Mouse (Mus musculus) macrophage (primary cell): ENCODE measurements at regions not wholly inside any gene's neighbourhood (a gene's known extent, or its start where the extent isn't known, plus 50 kb on each side); places are given as distances from the start of the nearest gene placed in this dataset.

Source experiments
- H3K27ac ChIP-seq: fragments of 350-480 bp; formaldehyde crosslinking; 2 replicates; pipeline ENCODE4 v1.9.0; 2021
- H3K36me3 ChIP-seq: fragments of 350-480 bp; formaldehyde crosslinking; 2 replicates; pipeline ENCODE4 v1.9.0; 2021; ENCODE audit errors: inconsistent target
- H3K4me3 ChIP-seq: fragments of 350-480 bp; formaldehyde crosslinking; 2 replicates; pipeline ENCODE4 v1.9.0; 2021; ENCODE audit errors: inconsistent target
- H3K79me2 ChIP-seq: fragments of 350-480 bp; formaldehyde crosslinking; 2 replicates; pipeline ENCODE4 v1.9.0; 2021; ENCODE audit errors: inconsistent target
- WGBS: methylation state at CpG from one replicate; pipeline ENCODE4 v1.1.7; 2026; ENCODE audit warnings: inconsistent platforms; ENCODE audit not compliant: missing documents; 5-methylcytosine and 5-hydroxymethylcytosine counted together

GRCm38 (mm10) chr10:44821666-44822065 is 245.3 kb upstream of the Prep start:
- no peak overlapping the region for H3K27ac ChIP-seq

DNA sequence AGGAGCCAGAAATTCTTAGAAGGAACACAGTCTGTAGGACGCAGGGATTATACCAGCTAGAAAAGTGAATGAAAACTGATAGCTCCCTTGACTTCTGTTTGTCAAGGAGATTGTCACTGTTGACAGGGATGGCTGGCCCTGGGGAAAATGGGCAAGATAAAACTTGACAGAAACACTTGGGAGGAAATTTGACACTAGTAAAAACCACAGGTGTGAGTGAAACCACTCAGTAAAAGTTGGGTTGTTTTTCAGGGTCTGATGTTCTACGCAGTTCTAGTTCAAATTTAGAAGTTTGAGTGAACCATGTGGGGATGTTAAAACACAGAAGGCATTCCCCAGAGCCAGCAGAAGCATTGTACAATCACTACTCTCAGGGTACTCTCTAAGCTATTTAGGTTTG is 246.6 kb upstream of the Prep start:
- no peaks in the 10 kb centered on the region for H3K79me2 ChIP-seq
- WGBS: 86% methylated on average over 2 of the region's 2 CpGs

More at GRCm38 (mm10) chr10:44821666-44822065, 245.3 kb upstream of the Prep start:
- no peaks in the 10 kb centered on the region for H3K79me2 ChIP-seq
- 88% methylated on average over 3 of the region's 3 CpGs for WGBS
- H3K36me3 ChIP-seq: no peaks in the 10 kb centered on the region
- no peak overlapping the region for H3K4me3 ChIP-seq

GRCm38 (mm10) chr10:44819361-44819760 is 247.6 kb upstream of the Prep start:
- no peaks in the 10 kb centered on the region for H3K79me2 ChIP-seq
- H3K27ac ChIP-seq: no peak overlapping the region
- no peak overlapping the region for H3K4me3 ChIP-seq
- WGBS: 96% methylated on average over 2 of the region's 2 CpGs
- no peaks in the 10 kb centered on the region for H3K36me3 ChIP-seq

More for the DNA sequence above, 246.6 kb upstream of the Prep start:
- H3K27ac ChIP-seq: no peak overlapping the region
- H3K36me3 ChIP-seq: no peaks in the 10 kb centered on the region
- H3K4me3 ChIP-seq: no peak overlapping the region

DNA sequence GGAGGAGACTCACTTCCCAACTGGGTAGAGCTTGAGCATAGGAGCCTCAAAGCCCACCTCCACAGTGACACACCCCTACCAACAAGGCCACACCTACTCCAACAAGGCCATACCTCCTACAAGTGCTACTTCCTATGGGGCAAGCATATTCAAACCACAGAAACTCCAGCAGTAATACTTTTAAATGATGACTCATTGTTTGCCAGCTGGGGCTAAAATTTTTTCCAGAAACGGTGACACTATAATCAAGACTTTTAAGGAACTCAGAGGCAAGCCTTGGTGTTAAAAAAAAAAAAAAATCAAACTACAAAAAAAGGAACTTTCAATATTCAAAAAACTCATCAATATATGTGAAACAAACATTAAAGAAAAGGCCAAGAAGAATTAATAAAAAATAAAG is 248.4 kb upstream of the Prep start:
- Histone ChIP-seq H3K36me3 (no peaks in the 10 kb centered on the region), H3K79me2 (no peaks in the 10 kb centered on the region), H3K27ac (no peak overlapping the region), H3K4me3 (no peak overlapping the region)
- 11% methylated on average over 1 of the region's 1 CpGs for WGBS

DNA sequence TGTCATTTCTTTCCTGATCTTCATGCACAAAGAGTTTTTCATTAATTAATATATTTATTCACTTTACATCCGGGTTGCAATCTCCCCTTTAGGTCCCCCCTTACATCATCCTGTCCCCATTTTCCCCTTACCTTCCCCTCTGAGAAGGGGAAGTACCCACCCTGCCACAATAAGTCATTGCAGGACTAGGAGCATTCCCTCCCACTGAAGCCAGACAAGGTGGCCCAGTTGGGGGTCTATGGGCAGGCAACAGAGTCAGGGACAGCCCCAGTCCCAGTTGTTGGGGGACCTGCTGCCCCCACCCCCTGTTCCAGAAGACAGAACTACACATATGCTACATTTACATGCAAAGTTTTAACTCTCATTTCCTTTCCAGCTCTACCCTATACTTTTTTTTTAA is 267.9 kb upstream of the Prdm1 start:
- 33% methylated on average over 1 of the region's 1 CpGs for WGBS
- Histone ChIP-seq H3K4me3 (no peak overlapping the region), H3K27ac (no peak overlapping the region), H3K79me2 (no peaks in the 10 kb centered on the region), H3K36me3 (no peaks in the 10 kb centered on the region)

DNA sequence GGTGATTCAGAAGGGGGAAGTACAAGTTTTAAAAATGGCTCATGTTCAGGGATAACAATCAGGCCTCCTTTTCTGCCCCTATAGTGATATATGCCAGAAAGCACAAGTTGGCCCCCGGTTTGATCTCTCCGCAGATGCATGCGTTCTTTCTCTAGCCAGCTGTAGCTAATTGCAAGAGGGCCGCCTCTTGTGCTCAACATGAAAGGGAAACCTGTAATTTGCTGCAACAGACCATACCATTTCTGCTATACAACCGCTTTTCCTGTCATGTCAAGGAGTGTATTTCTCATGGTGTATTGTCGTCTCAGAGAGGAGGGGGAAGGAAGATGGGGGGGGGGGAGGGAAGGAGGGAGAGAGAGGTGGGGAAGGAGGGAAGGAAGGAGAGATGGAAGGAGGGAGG is 257.1 kb upstream of the Prdm1 start:
- Histone ChIP-seq H3K36me3 (no peaks in the 10 kb centered on the region), H3K79me2 (no peaks in the 10 kb centered on the region), H3K4me3 (no peak overlapping the region), H3K27ac (no peak overlapping the region)
- WGBS: 61% methylated on average over 5 of the region's 6 CpGs

GRCm38 (mm10) chr10:44780381-44780958 is 252.2 kb upstream of the Prdm1 start:
- Histone ChIP-seq H3K4me3 (no peak overlapping the region), H3K79me2 (no peaks in the 10 kb centered on the region), H3K27ac (no peak overlapping the region), H3K36me3 (no peaks in the 10 kb centered on the region)
- 90% methylated on average over 5 of the region's 5 CpGs for WGBS

DNA sequence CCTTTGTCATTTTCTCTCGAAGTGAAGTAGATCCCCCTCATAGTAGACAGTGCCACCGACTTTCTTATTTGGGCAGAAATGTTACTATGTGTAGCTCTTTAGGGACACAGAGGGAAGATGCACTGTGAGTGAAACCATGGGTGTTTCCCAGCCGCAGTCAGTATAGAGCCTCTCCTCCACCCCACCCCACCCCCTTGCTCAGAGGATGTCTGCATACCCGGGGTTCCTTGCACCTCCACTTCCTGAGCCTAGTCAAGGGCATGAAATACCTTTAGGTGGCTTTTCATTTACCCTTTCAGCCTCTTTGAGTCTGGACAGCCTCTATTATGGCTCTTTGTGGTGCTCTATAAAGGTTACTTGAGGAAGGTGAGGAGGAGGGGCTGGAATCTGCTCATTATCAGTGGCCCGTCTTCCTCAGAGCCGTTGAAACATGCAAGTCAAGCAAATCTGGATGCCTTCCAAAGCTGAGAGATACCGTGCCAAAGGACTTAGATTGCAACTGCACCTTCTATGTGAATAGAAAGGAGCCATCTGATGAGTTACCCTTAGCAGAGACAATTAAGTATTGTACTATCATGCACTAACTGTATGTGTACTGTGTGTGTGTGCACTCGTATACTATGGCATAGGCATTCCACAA is 251.4 kb upstream of the Prdm1 start:
- Histone ChIP-seq H3K36me3 (no peaks in the 10 kb centered on the region), H3K4me3 (no peak overlapping the region), H3K79me2 (no peaks in the 10 kb centered on the region), H3K27ac (no peak overlapping the region)
- 60% methylated on average over 8 of the region's 8 CpGs for WGBS

DNA sequence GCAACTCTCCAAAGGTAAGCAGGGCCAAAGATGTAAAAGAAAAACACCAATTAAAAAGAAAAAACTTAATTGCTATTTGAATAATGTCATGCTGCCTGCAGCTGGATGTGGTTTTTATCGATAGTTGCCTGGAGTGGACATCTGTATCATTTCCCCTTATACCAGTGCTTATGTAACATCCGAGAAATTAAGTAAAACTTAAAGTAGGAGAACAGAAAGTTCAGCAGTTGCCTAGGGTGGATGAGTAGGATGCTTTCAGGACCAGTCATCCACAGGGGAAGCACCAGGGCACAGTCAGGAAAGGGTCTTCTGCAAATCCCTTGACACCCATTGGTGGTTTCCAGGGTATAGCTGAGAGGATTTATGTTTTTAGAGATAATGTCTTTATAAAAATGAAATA is 248.9 kb upstream of the Prdm1 start:
- no peak overlapping the region for H3K27ac ChIP-seq
- no peaks in the 10 kb centered on the region for H3K79me2 ChIP-seq
- 38% methylated on average over 2 of the region's 2 CpGs for WGBS
- no peaks in the 10 kb centered on the region for H3K36me3 ChIP-seq
- no peak overlapping the region for H3K4me3 ChIP-seq

- Histone ChIP-seq H3K79me2 (no peaks in the 10 kb centered on the region), H3K36me3 (no peaks in the 10 kb centered on the region), H3K27ac (no peak overlapping the region), H3K4me3 (no peak overlapping the region)
- WGBS: 28% methylated on average over 2 of the region's 2 CpGs
These were observed 247.9 kb upstream of the Prdm1 start for GRCm38 (mm10) chr10:44776175-44776574.

DNA sequence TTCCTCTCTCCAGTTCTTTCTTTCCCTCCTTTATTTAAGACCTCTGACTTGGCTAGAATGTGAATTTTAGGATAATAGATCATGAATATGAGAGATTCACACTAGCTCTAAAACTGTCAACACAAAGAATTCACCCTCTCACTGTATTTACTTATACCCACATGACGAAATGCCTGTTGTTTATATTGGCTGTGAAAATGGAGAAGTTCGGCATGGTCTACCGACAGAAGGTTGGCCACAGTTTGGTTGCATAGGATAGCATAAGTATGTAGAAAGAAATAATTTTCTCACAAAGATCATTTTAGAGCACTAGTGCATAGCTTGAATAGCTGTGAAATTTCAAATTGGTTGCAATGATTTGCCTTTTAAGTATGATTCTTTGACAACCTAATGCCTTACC is 237.2 kb upstream of the Prdm1 start:
- WGBS: 61% methylated on average over 3 of the region's 3 CpGs
- Histone ChIP-seq H3K4me3 (no peak overlapping the region), H3K79me2 (no peaks in the 10 kb centered on the region), H3K36me3 (no peaks in the 10 kb centered on the region), H3K27ac (no peak overlapping the region)

- Histone ChIP-seq H3K4me3 (no peak overlapping the region), H3K79me2 (no peaks in the 10 kb centered on the region), H3K27ac (no peak overlapping the region), H3K36me3 (no peaks in the 10 kb centered on the region)
- 86% methylated on average over 3 of the region's 3 CpGs for WGBS
These were observed 234.8 kb upstream of the Prdm1 start for GRCm38 (mm10) chr10:44763102-44763501.

GRCm38 (mm10) chr10:44762068-44762467 is 233.8 kb upstream of the Prdm1 start:
- H3K27ac ChIP-seq: no peak overlapping the region
- no peaks in the 10 kb centered on the region for H3K79me2 ChIP-seq
- H3K4me3 ChIP-seq: no peak overlapping the region

DNA sequence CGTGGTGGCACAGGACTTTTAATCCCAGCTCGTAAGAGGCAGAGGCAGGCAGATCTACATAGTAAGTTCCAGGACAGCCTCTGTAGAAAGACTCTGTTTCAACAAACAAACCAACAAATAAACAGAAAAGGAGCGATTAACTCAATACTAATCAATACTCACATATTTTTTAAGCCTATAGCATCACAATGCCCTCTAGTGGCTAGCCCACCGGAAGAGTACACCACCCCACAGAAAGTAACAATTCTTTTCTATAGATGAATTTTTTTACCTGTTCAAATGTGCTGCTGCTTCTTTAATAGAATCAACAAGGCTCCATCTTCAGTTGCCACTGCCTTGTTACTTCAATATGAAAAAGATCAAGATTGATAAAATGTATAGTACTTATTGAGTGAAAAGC is 233.0 kb upstream of the Prdm1 start:
- no peaks in the 10 kb centered on the region for H3K79me2 ChIP-seq
- no peak overlapping the region for H3K27ac ChIP-seq
- H3K4me3 ChIP-seq: no peak overlapping the region
- no peaks in the 10 kb centered on the region for H3K36me3 ChIP-seq
- 81% methylated on average over 4 of the region's 4 CpGs for WGBS

More at GRCm38 (mm10) chr10:44762068-44762467, 233.8 kb upstream of the Prdm1 start:
- H3K36me3 ChIP-seq: no peaks in the 10 kb centered on the region
- 85% methylated on average over 4 of the region's 4 CpGs for WGBS

- H3K79me2 ChIP-seq: no peaks in the 10 kb centered on the region
- WGBS: 88% methylated on average over 6 of the region's 6 CpGs
- H3K36me3 ChIP-seq: no peaks in the 10 kb centered on the region
- H3K27ac ChIP-seq: no peak overlapping the region
- no peak overlapping the region for H3K4me3 ChIP-seq
These were observed 227.2 kb upstream of the Prdm1 start for GRCm38 (mm10) chr10:44755355-44755957.
